10 mouse cellular contexts compared by ENCODE assay signal in the genomic region with DNA sequence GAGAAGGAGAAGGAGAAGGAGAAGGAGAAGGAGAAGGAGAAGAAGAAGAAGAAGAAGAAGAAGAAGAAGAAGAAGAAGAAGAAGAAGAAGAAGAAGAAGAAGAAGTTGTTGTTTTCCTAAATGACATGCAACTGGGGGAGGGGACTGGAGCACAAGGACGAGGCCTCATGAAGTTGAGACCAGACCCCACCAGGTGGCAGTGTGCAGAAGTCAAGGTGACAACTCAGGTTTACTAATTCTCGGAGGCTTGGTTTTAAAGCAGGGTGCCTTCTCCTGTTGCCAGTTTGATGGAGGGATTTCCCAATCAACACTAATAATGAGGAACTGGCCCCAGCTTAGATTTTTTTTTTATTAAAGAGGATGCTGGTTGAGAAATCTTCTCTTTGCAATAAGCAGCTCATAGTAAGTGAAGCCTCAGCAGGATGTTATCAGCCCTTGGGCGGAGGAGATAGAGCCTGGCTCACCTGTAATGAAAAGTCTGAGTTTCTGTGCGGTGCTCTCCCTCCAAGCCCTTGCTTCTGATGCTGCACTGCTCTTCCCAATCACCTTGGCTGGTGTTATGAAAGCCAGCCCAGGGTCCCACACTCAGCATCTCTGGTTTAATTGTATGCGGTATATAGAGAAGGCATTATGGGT.
DNase-seq lines count a peak whose midpoint lies in the region; ATAC-seq and TF ChIP-seq lines count a peak whose summit lies in the region.
"Had no signal": no experiment of that assay in that cellular context is flagged by ENCODE, and none has a peak within 500 bp of the region (broad histone marks: within the 10 kb centered on the region; RNA-seq: fewer than 3 reads in every experiment).

No protein-coding gene starts in this region.

- H3K9me3 ChIP-seq in kidney, embryonic 16.5 days (ENCODE audit: low read length): no peaks in the 10 kb centered on the region
- H3K9me3 ChIP-seq: embryonic facial prominence, embryonic 15.5 days; limb, embryonic 15.5 days had no signal

- H3K27me3 ChIP-seq in kidney, adult 2 months (replicated peaks; ENCODE audit: control insufficient read depth, insufficient read depth, low read length): no peaks in the 10 kb centered on the region
- no peaks in the 10 kb centered on the region for H3K27me3 ChIP-seq in kidney, embryonic 16.5 days (ENCODE audit: insufficient read depth, low read length)
- H3K27me3 ChIP-seq: embryonic facial prominence, embryonic 15.5 days; limb, embryonic 15.5 days had no signal

- H3K9ac ChIP-seq in kidney, embryonic 16.5 days (replicated peaks; ENCODE audit: low read length): no peak overlapping the region
- H3K9ac ChIP-seq: embryonic facial prominence, embryonic 15.5 days; limb, embryonic 15.5 days had no signal

- H3K27ac ChIP-seq in kidney, adult 2 months (ENCODE audit: insufficient read depth, low read depth, low read length): no peak overlapping the region
- H3K27ac ChIP-seq in kidney, embryonic 16.5 days (ENCODE audit: low read length): no peak overlapping the region

- ATAC-seq in kidney, embryonic 16.5 days (ENCODE audit: low FRiP score, low TSS enrichment): no peak
- no peak for ATAC-seq in erythroblast, adult 5-6 weeks (replicated peaks; ENCODE audit: low FRiP score, poor library complexity, severe bottlenecking)

- H3K4me1 ChIP-seq in kidney, adult 2 months (ENCODE audit: control insufficient read depth, insufficient read depth, low read length): no peaks in the 10 kb centered on the region; the same call in 1 of the 2 replicates
- H3K4me1 ChIP-seq in kidney, embryonic 16.5 days (ENCODE audit: insufficient read depth, low read length): peaks cover 5% of the 10 kb centered on the region; the same call in 1 of the 2 replicates

- no peak overlapping the region for H3K4me2 ChIP-seq in kidney, embryonic 16.5 days (replicated peaks; ENCODE audit: low read depth, low read length)
- H3K4me2 ChIP-seq: embryonic facial prominence, embryonic 15.5 days; limb, embryonic 15.5 days had no signal

- no peaks in the 10 kb centered on the region for H3K36me3 ChIP-seq in kidney, adult 2 months (ENCODE audit: control insufficient read depth, insufficient read depth, low read length)
- H3K36me3 ChIP-seq in kidney, embryonic 16.5 days (ENCODE audit: insufficient read depth, low read length): no peaks in the 10 kb centered on the region
- H3K36me3 ChIP-seq: embryonic facial prominence, embryonic 15.5 days; limb, embryonic 15.5 days had no signal

- H3K4me3 ChIP-seq in kidney, adult 2 months (ENCODE audit: insufficient read depth, low read depth, low read length): no peak overlapping the region
- no peak overlapping the region for H3K4me3 ChIP-seq in kidney, embryonic 16.5 days (ENCODE audit: low read length)
- H3K4me3 ChIP-seq: embryonic facial prominence, embryonic 15.5 days; limb, embryonic 15.5 days had no signal

- TF ChIP-seq POLR2A in kidney, adult 2 months (IDR thresholded peaks at IDR 0.05; ENCODE audit: low read depth, low read length): no peak

- peak; percentile 70 for DNase-seq in kidney, adult 2 months
- DNase-seq in CD8-positive naive resting alpha-beta T cell, adult 2 months (ENCODE audit: low read depth in 2 of 2, low spot score in 2 of 2): peak; percentile 48 to 65
- peak; percentile 46 for DNase-seq in adrenal gland, adult 2 months
- DNase-seq in embryo, embryonic 11 days: peak; percentile 73
- peak; percentile 70 to 88 for DNase-seq in kidney, postnatal 36 days
- peak; percentile 37 for DNase-seq in ovary, postnatal 14 days (ENCODE audit: low spot score)

- WGBS in kidney, adult 2 months: 64% methylated on average over 5 of the region's 5 CpGs
- 54% methylated on average over 5 of the region's 5 CpGs for WGBS in kidney, embryonic 16.5 days

- peak; percentile 70 for TF ChIP-seq CTCF in kidney, adult 2 months (conservative IDR thresholded peaks at IDR 0.05; ENCODE audit: insufficient read depth, insufficient read length, low read depth, low read length)
